Mouse (Mus musculus) stomach, embryonic 15.5 days (tissue): ENCODE measurements around the gene Ccdc162. TPM values are rescaled to one million over a fixed set of nuclear protein-coding genes. Genes with fewer than 3 reads are reported as not detected.
"Not testable (repeated sequence)": the region's sequence is repeated elsewhere in the genome, so short reads cannot be mapped to it uniquely, and the experiment has no call there.

ENCODE experiments used
- ATAC-seq: fragments of 200-750 bp; cut with Nextera tagmentation; 2 replicates; pipeline ENCODE4 v1.8.0; 2017; ENCODE audit warnings: low read depth, moderate number of reproducible peaks, moderate TSS enrichment; ENCODE audit not compliant: insufficient read depth, low FRiP score
- H3K27ac ChIP-seq: fragments of 300-500 bp; sonication (generic); 2 replicates; pipeline ENCODE4 v1.5.1; 2015; ENCODE audit warnings: mild to moderate bottlenecking, inconsistent platforms
- H3K27me3 ChIP-seq: fragments of 300-500 bp; sonication (generic); replicated peaks from 2 replicates; pipeline ENCODE4 v1.6.1; 2015; ENCODE audit warnings: inconsistent platforms
- H3K36me3 ChIP-seq: fragments of 300-500 bp; sonication (generic); 2 replicates; pipeline ENCODE4 v1.6.1; 2015; ENCODE audit warnings: inconsistent platforms
- H3K4me1 ChIP-seq: fragments of 300-500 bp; sonication (generic); 2 replicates; pipeline ENCODE4 v1.6.1; 2015; ENCODE audit warnings: inconsistent platforms
- H3K4me2 ChIP-seq: fragments of 300-500 bp; sonication (generic); 2 replicates; pipeline ENCODE4 v1.6.1; 2015; ENCODE audit warnings: mild to moderate bottlenecking, inconsistent platforms
- H3K4me3 ChIP-seq: fragments of 300-500 bp; sonication (generic); replicated peaks from 2 replicates; pipeline ENCODE4 v1.5.1; 2015; ENCODE audit warnings: inconsistent platforms
- H3K9ac ChIP-seq: fragments of 300-500 bp; sonication (generic); 2 replicates; pipeline ENCODE4 v1.6.1; 2015; ENCODE audit warnings: inconsistent platforms
- H3K9me3 ChIP-seq: fragments of 300-500 bp; sonication (generic); 2 replicates; pipeline ENCODE4 v1.6.1; 2016; ENCODE audit warnings: inconsistent platforms
- WGBS: fragments of 180-500 bp; shearing (Covaris S2); methylation state at CpG from one replicate; pipeline ENCODE4 v1.1.7; 2015; 5-methylcytosine and 5-hydroxymethylcytosine counted together
- polyA plus RNA-seq: library from polyadenylated mRNA; unstranded; fragments of >200 nt; fragmentation: Nextera tagmentation; extraction: Ambion mirVana; gene quantifications from 2 replicates; pipeline ENCODE4 v1.2.1, GENCODE M21; 2015

Ccdc162 gene
- polyA plus RNA-seq, 1 experiment from 2014 or later: 0.96 TPM

GRCm38 (mm10) chr10:41519640-41520409 is 196.6 kb downstream of the Ccdc162 start:
- peak overlapping the region; percentile 80 for H3K4me3 ChIP-seq
- peak overlapping the region; percentile 97 for H3K27ac ChIP-seq
- peak; percentile 36 for ATAC-seq
- WGBS: under 1% methylated on average over 65 of the region's 65 CpGs
- H3K27me3 ChIP-seq: no peaks in the 10 kb centered on the region
- peak overlapping the region; percentile 92 for H3K9ac ChIP-seq
- peak overlapping the region; percentile 89 for H3K4me2 ChIP-seq
- no peaks in the 10 kb centered on the region for H3K9me3 ChIP-seq
- H3K36me3 ChIP-seq: peaks cover 2% of the 10 kb centered on the region; the same call in 1 of the 2 replicates
- H3K4me1 ChIP-seq: peaks cover 9% of the 10 kb centered on the region

DNA sequence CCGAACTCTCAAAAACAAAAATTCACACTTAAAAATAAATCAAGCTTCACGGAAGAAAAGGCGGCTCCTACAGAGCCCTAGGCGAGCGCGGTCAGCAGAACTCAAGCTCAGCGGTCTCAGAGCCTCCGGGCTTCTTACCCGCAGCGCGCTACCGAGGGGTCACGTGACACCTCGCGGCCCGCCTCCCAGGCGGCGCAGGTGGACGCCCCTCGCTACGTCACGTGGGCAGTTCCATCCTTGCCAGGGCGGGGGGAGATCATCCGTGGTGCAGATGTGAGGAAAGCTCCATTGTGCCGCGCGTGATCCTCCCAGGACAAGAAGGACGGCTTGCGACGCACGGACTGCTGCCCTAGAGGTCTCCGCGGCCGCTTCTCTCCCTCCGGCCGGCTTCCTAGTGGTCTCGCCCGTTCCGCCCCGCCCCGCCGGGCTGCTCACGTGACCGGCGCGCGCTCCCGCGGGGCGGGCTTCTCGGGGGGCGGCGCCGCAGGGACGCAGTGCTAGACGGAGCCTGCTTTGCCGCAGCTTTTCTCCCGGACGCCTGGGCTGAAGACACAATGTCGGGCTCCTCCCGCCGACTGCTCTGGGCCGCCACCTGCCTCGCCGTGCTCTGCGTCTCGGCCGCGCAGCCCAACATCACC is 197.3 kb downstream of the Ccdc162 start, which contains the start of gene Cd164:
Gene Cd164 (plus strand): TSS at position 434 of the 638 bp plus-strand sequence.
- WGBS: under 1% methylated on average over 69 of the region's 69 CpGs
- Histone ChIP-seq H3K36me3 (no peaks in the 10 kb centered on the region), H3K27me3 (no peaks in the 10 kb centered on the region), H3K4me2 (peak within 1 kb of the TSS; percentile 89), H3K27ac (peak within 1 kb of the TSS; percentile 97), H3K9ac (peak within 1 kb of the TSS; percentile 92), H3K4me3 (peak within 1 kb of the TSS; percentile 80), H3K9me3 (no peaks in the 10 kb centered on the region), H3K4me1 (peaks cover 9% of the 10 kb centered on the region)
- peak; percentile 90 for ATAC-seq

- H3K4me1 ChIP-seq: peaks cover 6% of the 10 kb centered on the region
- H3K9me3 ChIP-seq: no peaks in the 10 kb centered on the region
- H3K36me3 ChIP-seq: no peaks in the 10 kb centered on the region
- peak; percentile 67 for ATAC-seq
- H3K4me3 ChIP-seq: peak overlapping the region; percentile 80
- WGBS: under 1% methylated on average over 23 of the region's 23 CpGs
- peak overlapping the region; percentile 89 for H3K4me2 ChIP-seq
- peak overlapping the region; percentile 92; the same call in 1 of the 2 replicates for H3K9ac ChIP-seq
- H3K27ac ChIP-seq: peak overlapping the region; percentile 97
- no peaks in the 10 kb centered on the region for H3K27me3 ChIP-seq
Measured at GRCm38 (mm10) chr10:41518508-41518980, 197.9 kb downstream of the Ccdc162 start.

- Histone ChIP-seq H3K4me1 (no peaks in the 10 kb centered on the region), H3K9me3 (no peaks in the 10 kb centered on the region), H3K4me3 (no peak overlapping the region), H3K9ac (no peak overlapping the region), H3K27ac (no peak overlapping the region), H3K36me3 (no peaks in the 10 kb centered on the region), H3K4me2 (no peak overlapping the region), H3K27me3 (no peaks in the 10 kb centered on the region)
- ATAC-seq: no peak
Measured at GRCm38 (mm10) chr10:41514921-41515320, 201.5 kb downstream of the Ccdc162 start.

DNA sequence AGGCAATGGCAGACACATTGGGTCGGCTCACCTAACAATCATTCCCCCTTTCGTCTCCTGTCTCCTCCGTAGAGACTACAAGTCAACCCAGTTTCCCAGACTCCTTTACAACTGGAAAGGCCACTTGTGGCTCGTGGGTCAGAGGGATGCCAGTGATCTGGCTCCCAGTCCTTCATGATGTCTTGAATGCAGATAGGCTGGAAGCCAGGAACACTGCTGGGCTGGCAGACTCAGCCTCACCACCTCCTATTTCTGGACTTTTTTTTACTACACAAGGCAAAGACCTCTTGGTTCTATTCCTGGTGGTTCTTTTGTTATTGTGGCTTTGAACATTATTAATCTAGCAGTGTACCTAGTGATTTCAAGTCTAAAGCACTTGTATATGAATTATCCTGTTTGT is 202.1 kb downstream of the Ccdc162 start:
- H3K4me3 ChIP-seq: no peak overlapping the region
- H3K9ac ChIP-seq: no peak overlapping the region
- H3K4me1 ChIP-seq: no peaks in the 10 kb centered on the region
- ATAC-seq: no peak
- no peaks in the 10 kb centered on the region for H3K36me3 ChIP-seq
- no peaks in the 10 kb centered on the region for H3K9me3 ChIP-seq
- 74% methylated on average over 4 of the region's 4 CpGs for WGBS
- H3K27ac ChIP-seq: no peak overlapping the region
- H3K27me3 ChIP-seq: no peaks in the 10 kb centered on the region
- H3K4me2 ChIP-seq: no peak overlapping the region

- no peak for ATAC-seq
- Histone ChIP-seq H3K27ac (no peak overlapping the region), H3K9me3 (no peaks in the 10 kb centered on the region), H3K4me2 (no peak overlapping the region), H3K27me3 (no peaks in the 10 kb centered on the region), H3K4me3 (no peak overlapping the region), H3K9ac (no peak overlapping the region), H3K36me3 (no peaks in the 10 kb centered on the region), H3K4me1 (no peaks in the 10 kb centered on the region)
- 33% methylated on average over 2 of the region's 2 CpGs for WGBS
Measured at GRCm38 (mm10) chr10:41509160-41509559, 207.3 kb downstream of the Ccdc162 start.

GRCm38 (mm10) chr10:41505446-41505845 is 211.0 kb downstream of the Ccdc162 start:
- H3K9ac ChIP-seq, H3K4me1 ChIP-seq, ATAC-seq, H3K4me2 ChIP-seq, H3K9me3 ChIP-seq, H3K4me3 ChIP-seq, H3K27ac ChIP-seq, H3K27me3 ChIP-seq, H3K36me3 ChIP-seq: not testable (repeated sequence)
- WGBS: 6% methylated on average over 3 of the region's 3 CpGs

- 88% methylated on average over 1 of the region's 1 CpGs for WGBS
- H3K9ac ChIP-seq: no peak overlapping the region
- no peaks in the 10 kb centered on the region for H3K27me3 ChIP-seq
- no peak overlapping the region for H3K4me2 ChIP-seq
- no peaks in the 10 kb centered on the region for H3K4me1 ChIP-seq
- no peaks in the 10 kb centered on the region for H3K36me3 ChIP-seq
- ATAC-seq: no peak
- no peaks in the 10 kb centered on the region for H3K9me3 ChIP-seq
- no peak overlapping the region for H3K4me3 ChIP-seq
- no peak overlapping the region for H3K27ac ChIP-seq
Measured at GRCm38 (mm10) chr10:41504996-41505395, 211.4 kb downstream of the Ccdc162 start.

- Histone ChIP-seq H3K9ac (no peak overlapping the region), H3K9me3 (no peaks in the 10 kb centered on the region), H3K27ac (no peak overlapping the region), H3K4me2 (no peak overlapping the region), H3K4me3 (no peak overlapping the region), H3K36me3 (no peaks in the 10 kb centered on the region), H3K27me3 (no peaks in the 10 kb centered on the region), H3K4me1 (no peaks in the 10 kb centered on the region)
- WGBS: 67% methylated on average over 4 of the region's 4 CpGs
- no peak for ATAC-seq
Measured at GRCm38 (mm10) chr10:41500941-41501340, 215.5 kb downstream of the Ccdc162 start.

DNA sequence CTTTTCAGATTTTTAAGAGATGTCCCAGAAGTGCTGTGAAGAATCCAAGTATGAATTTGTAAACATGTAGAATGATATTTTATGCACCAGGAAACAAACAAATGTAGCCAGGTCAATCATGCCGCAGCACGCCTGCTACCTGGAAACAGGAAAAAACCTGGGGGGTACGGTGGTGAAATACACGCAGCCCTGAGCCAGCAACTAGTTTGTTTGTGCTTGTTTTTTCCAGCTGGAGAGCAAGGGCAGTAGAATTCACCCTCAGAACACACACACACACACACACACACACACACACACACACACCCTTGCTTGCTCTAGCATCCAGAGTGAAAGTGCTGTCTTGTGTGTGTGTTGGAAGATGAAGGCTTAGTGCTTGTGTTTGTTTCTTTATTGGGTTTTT is 225.3 kb downstream of the Ccdc162 start:
- H3K27me3 ChIP-seq: no peaks in the 10 kb centered on the region
- no peak overlapping the region for H3K4me3 ChIP-seq
- WGBS: 47% methylated on average over 4 of the region's 4 CpGs
- peak overlapping the region; percentile 100; the same call in 1 of the 2 replicates for H3K4me2 ChIP-seq
- peaks cover 18% of the 10 kb centered on the region; the same call in 1 of the 2 replicates for H3K36me3 ChIP-seq
- H3K9ac ChIP-seq: no peak overlapping the region
- peaks cover 22% of the 10 kb centered on the region for H3K4me1 ChIP-seq
- no peak for ATAC-seq
- no peak overlapping the region for H3K27ac ChIP-seq
- H3K9me3 ChIP-seq: no peaks in the 10 kb centered on the region

DNA sequence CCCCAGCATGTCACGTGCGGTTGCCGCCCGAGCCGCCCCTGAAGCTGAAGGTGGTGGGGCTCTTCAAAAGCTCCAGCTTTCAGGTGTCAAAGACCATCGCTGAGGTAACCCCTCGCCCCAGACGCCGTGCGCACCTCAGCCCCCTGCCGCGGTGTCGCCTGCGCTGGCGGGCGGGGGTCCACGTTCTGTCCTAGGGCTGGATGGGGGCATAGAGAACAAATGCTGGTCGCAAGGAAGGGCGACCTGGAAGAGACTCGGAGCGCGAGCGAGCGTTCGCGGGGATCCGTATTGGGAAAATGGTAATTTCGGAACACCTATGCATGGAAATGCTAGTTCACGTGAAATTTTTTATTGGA is 225.9 kb downstream of the Ccdc162 start:
- WGBS: under 1% methylated on average over 29 of the region's 29 CpGs
- Histone ChIP-seq H3K36me3 (peaks cover 23% of the 10 kb centered on the region), H3K9me3 (no peaks in the 10 kb centered on the region), H3K4me3 (peak overlapping the region; percentile 63), H3K27ac (no peak overlapping the region), H3K9ac (peak overlapping the region; percentile 34; the same call in 1 of the 2 replicates), H3K4me2 (peak overlapping the region; percentile 100), H3K27me3 (no peaks in the 10 kb centered on the region), H3K4me1 (peaks cover 22% of the 10 kb centered on the region)
- no peak for ATAC-seq
